Mouse (Mus musculus): Measurements from ENCODE around the gene Kdelr2.

Kdelr2 gene

GRCm38 (mm10) chr5:143400501-143400900 lies 3.1 kb upstream of the Kdelr2 start:
- in situ Hi-C loops (cut with MboI, MseI): loop anchor here (5.0 kb wide), 1 partner anchor 83 kb away; the partner anchor contains the start of gene E130309D02Rik

- in situ Hi-C loops (cut with MboI, MseI): loop anchor here (5.0 kb wide), 1 partner anchor 84 kb away; the partner anchor contains the start of gene E130309D02Rik
Measured at GRCm38 (mm10) chr5:143401556-143401955, 2.1 kb upstream of the Kdelr2 start.

GRCm38 (mm10) chr5:143404148-143404930 lies 701 bp downstream of the Kdelr2 start:
- in situ Hi-C loops (cut with MboI, MseI): loop anchor here (5.0 kb wide), 1 partner anchor 87 kb away; the partner anchor contains the start of gene E130309D02Rik

- in situ Hi-C loops (cut with MboI, MseI): no loop called here
Measured at GRCm38 (mm10) chr5:143405200-143405599, 1.6 kb downstream of the Kdelr2 start.

- in situ Hi-C loops (cut with MboI, MseI): no loop called here
Measured at GRCm38 (mm10) chr5:143406548-143406947, 2.9 kb downstream of the Kdelr2 start.

- in situ Hi-C loops (cut with MboI, MseI): no loop called here
Measured at GRCm38 (mm10) chr5:143409239-143409638, 5.6 kb downstream of the Kdelr2 start.

- in situ Hi-C loops (cut with MboI, MseI): no loop called here
Measured at GRCm38 (mm10) chr5:143410841-143411395, 7.3 kb downstream of the Kdelr2 start.

- in situ Hi-C loops (cut with MboI, MseI): no loop called here
Measured at GRCm38 (mm10) chr5:143421484-143421883, 17.8 kb downstream of the Kdelr2 start.

- in situ Hi-C loops (cut with MboI, MseI): no loop called here
Measured at GRCm38 (mm10) chr5:143422990-143423389, 19.4 kb downstream of the Kdelr2 start.

GRCm38 (mm10) chr5:143423899-143424519 lies 20.4 kb downstream of the Kdelr2 start:
- in situ Hi-C loops (cut with MboI, MseI): no loop called here

GRCm38 (mm10) chr5:143434421-143434820 lies 30.8 kb downstream of the Kdelr2 start:
- in situ Hi-C loops (cut with MboI, MseI): no loop called here

GRCm38 (mm10) chr5:143441298-143441697 lies 37.7 kb downstream of the Kdelr2 start:
- in situ Hi-C loops (cut with MboI, MseI): loop anchor here (10.0 kb wide), 1 partner anchor 434 kb away; no protein-coding TSS in a partner anchor

- in situ Hi-C loops (cut with MboI, MseI): loop anchor here (10.0 kb wide), 1 partner anchor 433 kb away; no protein-coding TSS in a partner anchor
Measured at GRCm38 (mm10) chr5:143441753-143442152, 38.1 kb downstream of the Kdelr2 start.

GRCm38 (mm10) chr5:143463671-143464070 lies 60.0 kb downstream of the Kdelr2 start:
- in situ Hi-C loops (cut with MboI, MseI): no loop called here

GRCm38 (mm10) chr5:143464100-143464756 lies 60.6 kb downstream of the Kdelr2 start, which contains the start of gene Daglb:
Gene Daglb, plus strand, starts transcription at chr5:143464584.
- in situ Hi-C loops (cut with MboI, MseI): no loop called here

GRCm38 (mm10) chr5:143464757-143465118 lies 61.1 kb downstream of the Kdelr2 start:
- in situ Hi-C loops (cut with MboI, MseI): no loop called here

GRCm38 (mm10) chr5:143465156-143466085 lies 61.8 kb downstream of the Kdelr2 start:
- in situ Hi-C loops (cut with MboI, MseI): no loop called here

- in situ Hi-C loops (cut with MboI, MseI): no loop called here
Measured at GRCm38 (mm10) chr5:143466891-143467669, 63.4 kb downstream of the Kdelr2 start.

GRCm38 (mm10) chr5:143467931-143468330 lies 64.3 kb downstream of the Kdelr2 start:
- in situ Hi-C loops (cut with MboI, MseI): no loop called here

GRCm38 (mm10) chr5:143469628-143470027 lies 66.0 kb downstream of the Kdelr2 start:
- in situ Hi-C loops (cut with MboI, MseI): no loop called here

Data from T-helper 1 cell (primary cell).